Mouse (Mus musculus) lung, postnatal 10 days (tissue): ENCODE results near the gene Hipk3.
A peak's percentile ranks its signal among the peaks of the same experiment; 100 is the strongest.

ENCODE experiments used
- DNase-seq: peaks from one replicate; pipeline ENCODE4 v3.0.0; 2021

The Hipk3 gene

GRCm38 (mm10) chr2:104411806-104412205 lies 82.4 kb downstream of the Hipk3 start:
- no peak for DNase-seq

GRCm38 (mm10) chr2:104410963-104411545 lies 83.2 kb downstream of the Hipk3 start, which contains the start of gene D430041D05Rik:
Gene D430041D05Rik (minus strand): TSS chr2:104411013.
- no peak for DNase-seq

- DNase-seq = peak; percentile 11
Observed at GRCm38 (mm10) chr2:104409851-104410821, 84.1 kb downstream of the Hipk3 start.

GRCm38 (mm10) chr2:104408351-104408750 lies 85.9 kb downstream of the Hipk3 start:
- DNase-seq = no peak

- DNase-seq = no peak
Observed at GRCm38 (mm10) chr2:104407913-104408312, 86.3 kb downstream of the Hipk3 start.

GRCm38 (mm10) chr2:104404036-104404435 lies 90.2 kb downstream of the Hipk3 start:
- no peak for DNase-seq

GRCm38 (mm10) chr2:104398651-104399290 lies 95.5 kb downstream of the Hipk3 start:
- no peak for DNase-seq

GRCm38 (mm10) chr2:104395961-104396360 lies 98.3 kb downstream of the Hipk3 start:
- no peak for DNase-seq

GRCm38 (mm10) chr2:104394769-104395168 lies 99.5 kb downstream of the Hipk3 start:
- DNase-seq = no peak

GRCm38 (mm10) chr2:104392700-104393312 lies 101.4 kb downstream of the Hipk3 start:
- peak; percentile 23 for DNase-seq

GRCm38 (mm10) chr2:104389231-104389630 lies 105.0 kb downstream of the Hipk3 start:
- DNase-seq = no peak

GRCm38 (mm10) chr2:104385941-104386340 lies 108.3 kb downstream of the Hipk3 start:
- DNase-seq = no peak

GRCm38 (mm10) chr2:104383589-104383988 lies 110.7 kb downstream of the Hipk3 start:
- no peak for DNase-seq

- DNase-seq = no peak
Observed at GRCm38 (mm10) chr2:104382813-104383212, 111.4 kb downstream of the Hipk3 start.

GRCm38 (mm10) chr2:104379304-104379703 lies 114.9 kb downstream of the Hipk3 start:
- DNase-seq = no peak

GRCm38 (mm10) chr2:104378791-104379190 lies 115.5 kb downstream of the Hipk3 start:
- DNase-seq = no peak

GRCm38 (mm10) chr2:104377990-104378389 lies 116.3 kb downstream of the Hipk3 start:
- peak; percentile 10 for DNase-seq
